In the genomic region with DNA sequence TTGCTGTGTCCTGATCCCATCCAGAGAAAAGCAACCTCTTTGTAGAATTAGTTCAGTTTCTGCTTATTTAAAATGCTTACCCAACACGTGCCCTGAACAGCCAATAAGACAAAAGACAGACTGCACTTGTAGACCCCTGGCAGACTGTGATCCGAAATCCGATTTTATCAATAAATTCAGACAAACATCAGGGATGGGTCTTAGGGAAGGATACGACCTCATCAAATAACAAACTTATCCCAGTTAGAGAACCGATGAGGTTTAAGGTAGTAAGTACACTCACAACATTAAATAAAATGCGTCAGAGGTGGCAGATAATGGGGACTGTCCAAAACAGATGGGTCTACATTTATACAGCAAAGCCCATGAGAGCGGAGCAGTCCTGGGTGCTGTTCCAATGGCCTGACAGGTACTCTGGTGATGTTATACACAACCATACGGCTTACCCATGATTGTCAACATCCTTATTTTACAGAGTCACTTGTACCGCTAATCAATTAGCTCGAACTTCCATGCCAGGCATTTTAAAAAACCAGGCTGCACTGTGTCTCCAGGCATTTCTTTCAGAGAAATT, we compare ENCODE assay signal across 8 mouse cellular contexts. TPM values are rescaled to one million over a fixed set of nuclear protein-coding genes. Genes with fewer than 3 reads are reported as not detected.
DNase-seq lines count a peak whose midpoint lies in the region; ATAC-seq and TF ChIP-seq lines count a peak whose summit lies in the region.

No protein-coding gene starts in this region.

- peaks cover 26% of the 10 kb centered on the region for H3K36me3 ChIP-seq in heart, embryonic 15.5 days
- peaks cover 44% of the 10 kb centered on the region for H3K36me3 ChIP-seq in heart, postnatal 0 days (replicated peaks; ENCODE audit: control insufficient read depth, insufficient read depth, low read length)
- H3K36me3 ChIP-seq in liver, embryonic 13.5 days = peaks cover 45% of the 10 kb centered on the region
- H3K36me3 ChIP-seq in stomach, embryonic 16.5 days (ENCODE audit: control insufficient read depth, insufficient read depth, low read length) = peaks cover 24% of the 10 kb centered on the region

- H3K9me3 ChIP-seq in heart, embryonic 15.5 days (replicated peaks) = no peaks in the 10 kb centered on the region
- no peaks in the 10 kb centered on the region for H3K9me3 ChIP-seq in heart, postnatal 0 days (replicated peaks; ENCODE audit: control insufficient read depth, low read length)
- no peaks in the 10 kb centered on the region for H3K9me3 ChIP-seq in liver, embryonic 13.5 days (replicated peaks)
- H3K9me3 ChIP-seq in stomach, embryonic 16.5 days (replicated peaks; ENCODE audit: control insufficient read depth, low read length) = no peaks in the 10 kb centered on the region

- no peaks in the 10 kb centered on the region for H3K27me3 ChIP-seq in heart, embryonic 15.5 days
- no peaks in the 10 kb centered on the region for H3K27me3 ChIP-seq in heart, postnatal 0 days (ENCODE audit: control insufficient read depth, insufficient read depth, low read length)
- no peaks in the 10 kb centered on the region for H3K27me3 ChIP-seq in liver, embryonic 13.5 days
- no peaks in the 10 kb centered on the region for H3K27me3 ChIP-seq in stomach, embryonic 16.5 days (ENCODE audit: control insufficient read depth, insufficient read depth, low read length)

- peak overlapping the region; percentile 50 for H3K4me3 ChIP-seq in heart, embryonic 15.5 days
- H3K4me3 ChIP-seq in heart, postnatal 0 days (ENCODE audit: low read depth, low read length) = peak overlapping the region; percentile 57
- peak overlapping the region; percentile 61 for H3K4me3 ChIP-seq in liver, embryonic 13.5 days (replicated peaks)
- peak overlapping the region; percentile 56 for H3K4me3 ChIP-seq in stomach, embryonic 16.5 days (replicated peaks; ENCODE audit: low read length)

- peak overlapping the region; percentile 79 for H3K27ac ChIP-seq in heart, embryonic 15.5 days
- H3K27ac ChIP-seq in heart, postnatal 0 days (ENCODE audit: low read depth) = peak overlapping the region; percentile 78
- peak overlapping the region; percentile 83 for H3K27ac ChIP-seq in liver, embryonic 13.5 days
- peak overlapping the region; percentile 84 for H3K27ac ChIP-seq in stomach, embryonic 16.5 days (ENCODE audit: low read length)

- H3K4me2 ChIP-seq in heart, embryonic 15.5 days = peak overlapping the region; percentile 60
- H3K4me2 ChIP-seq in heart, postnatal 0 days (ENCODE audit: low read depth, low read length) = peak overlapping the region; percentile 62
- H3K4me2 ChIP-seq in liver, embryonic 13.5 days = peak overlapping the region; percentile 60
- H3K4me2 ChIP-seq in stomach, embryonic 16.5 days (ENCODE audit: low read depth, low read length) = peak overlapping the region; percentile 66

- peak overlapping the region; percentile 67 for H3K9ac ChIP-seq in heart, embryonic 15.5 days
- H3K9ac ChIP-seq in heart, postnatal 0 days (replicated peaks; ENCODE audit: low read depth, low read length) = peak overlapping the region; percentile 69
- H3K9ac ChIP-seq in liver, embryonic 13.5 days = peak overlapping the region; percentile 77
- H3K9ac ChIP-seq in stomach, embryonic 16.5 days (ENCODE audit: low read length) = peak overlapping the region; percentile 80

- no peak for DNase-seq in heart, adult 11 months
- DNase-seq in heart, postnatal 0 days (ENCODE audit: low spot score) = no peak
- no peak for DNase-seq in liver, embryonic 13.5 days
- DNase-seq in right cerebral cortex, postnatal 4 days = no peak
- DNase-seq in gastrocnemius, adult 8-10 months (ENCODE audit: low spot score in 2 of 2) = no peak

- ATAC-seq in heart, embryonic 15.5 days (replicated peaks; ENCODE audit: insufficient number of reproducible peaks, insufficient read depth, low FRiP score, low read depth) = peak; percentile 11; the same call in 1 of the 2 replicates
- peak; percentile 11 for ATAC-seq in activated CD4-positive, CD25-positive, alpha-beta regulatory T cell, adult 4 months
- 0 out of 2 replicates have a peak, but pooled peaks have one; percentile 1 for ATAC-seq in heart, postnatal 0 days (ENCODE audit: insufficient read depth, low read depth)
- peak; percentile 49 for ATAC-seq in liver, embryonic 13.5 days (ENCODE audit: low read depth)
- peak; percentile 14 for ATAC-seq in stomach, embryonic 16.5 days (ENCODE audit: insufficient read depth, low FRiP score)

- TF ChIP-seq CTCF in heart, postnatal 0 days (IDR thresholded peaks at IDR 0.05; ENCODE audit: low read depth) = no peak; the same call in 1 of the 2 replicates

- 20% methylated on average over 10 of the region's 10 CpGs for WGBS in heart, embryonic 15.5 days
- WGBS in heart, postnatal 0 days = 16% methylated on average over 10 of the region's 10 CpGs
- 17% methylated on average over 10 of the region's 10 CpGs for WGBS in liver, embryonic 13.5 days (ENCODE audit: insufficient replicate concordance)
- 17% methylated on average over 10 of the region's 10 CpGs for WGBS in stomach, embryonic 16.5 days

- peaks cover 24% of the 10 kb centered on the region for H3K4me1 ChIP-seq in heart, embryonic 15.5 days (replicated peaks)
- peaks cover 26% of the 10 kb centered on the region for H3K4me1 ChIP-seq in heart, postnatal 0 days (ENCODE audit: control insufficient read depth, insufficient read depth)
- peaks cover 52% of the 10 kb centered on the region for H3K4me1 ChIP-seq in liver, embryonic 13.5 days (replicated peaks)
- H3K4me1 ChIP-seq in stomach, embryonic 16.5 days (ENCODE audit: control insufficient read depth, insufficient read depth, low read length) = peaks cover 30% of the 10 kb centered on the region

- TF ChIP-seq EP300 in heart, postnatal 0 days (IDR thresholded peaks at IDR 0.05; ENCODE audit: low read depth) = no peak

RNA-seq across cellular contexts. Expression of gene Hjurp, which starts 0.8 kb away (rescaled TPM):
- 93.4 and 119 TPM in 2 replicates for polyA plus RNA-seq in heart, embryonic 15.5 days (2015; fragmentation: Nextera tagmentation; extraction: Ambion mirVana)
- polyA plus RNA-seq in activated CD4-positive, CD25-positive, alpha-beta regulatory T cell, adult 4 months (2017; shearing (Covaris generic)) = 10 to 100 TPM; 38.2 to 70.5 TPM
- total RNA-seq in heart, postnatal 0 days (2014; rRNA removed; ENCODE audit: low replicate concordance) = 95.2 and 97.3 TPM in 2 replicates
- polyA plus RNA-seq in heart, postnatal 0 days (2015; fragmentation: Nextera tagmentation; extraction: Ambion mirVana) = 28.0 and 29.3 TPM in 2 replicates
- polyA plus RNA-seq in liver, embryonic 13.5 days (2015; fragmentation: Nextera tagmentation; extraction: Ambion mirVana) = 61.0 and 69.7 TPM in 2 replicates
- polyA plus RNA-seq in stomach, embryonic 16.5 days (2015; fragmentation: Nextera tagmentation; extraction: Ambion mirVana) = 169 and 173 TPM in 2 replicates
- 1 to 10 TPM; 4.4 to 6.3 (median 4.7) TPM for total RNA-seq in gastrocnemius, adult 8-10 months (2022)

RNA-seq across cellular contexts. Expression of gene Trpm8, which starts 0.8 kb away (rescaled TPM):
- not detected in 2 replicates for polyA plus RNA-seq in heart, embryonic 15.5 days (2015; fragmentation: Nextera tagmentation; extraction: Ambion mirVana)
- not detected for polyA plus RNA-seq in activated CD4-positive, CD25-positive, alpha-beta regulatory T cell, adult 4 months (2017; shearing (Covaris generic))
- total RNA-seq in heart, postnatal 0 days (2014; rRNA removed; ENCODE audit: low replicate concordance) = not detected in 2 replicates
- polyA plus RNA-seq in heart, postnatal 0 days (2015; fragmentation: Nextera tagmentation; extraction: Ambion mirVana) = not detected in 2 replicates
- not detected in 2 replicates for polyA plus RNA-seq in liver, embryonic 13.5 days (2015; fragmentation: Nextera tagmentation; extraction: Ambion mirVana)
- polyA plus RNA-seq in stomach, embryonic 16.5 days (2015; fragmentation: Nextera tagmentation; extraction: Ambion mirVana) = not detected in 2 replicates
- total RNA-seq in gastrocnemius, adult 8-10 months (2022) = not detected

RNA-seq across cellular contexts. Expression of gene Mroh2a, which starts 49.8 kb away (rescaled TPM):
- 0.60 and 0.87 TPM in 2 replicates for polyA plus RNA-seq in heart, embryonic 15.5 days (2015; fragmentation: Nextera tagmentation; extraction: Ambion mirVana)
- polyA plus RNA-seq in activated CD4-positive, CD25-positive, alpha-beta regulatory T cell, adult 4 months (2017; shearing (Covaris generic)) = 1 to 10 TPM; 1.4 to 2.5 TPM
- total RNA-seq in heart, postnatal 0 days (2014; rRNA removed; ENCODE audit: low replicate concordance) = not detected in 2 replicates
- polyA plus RNA-seq in heart, postnatal 0 days (2015; fragmentation: Nextera tagmentation; extraction: Ambion mirVana) = 0.08 and 0.23 TPM in 2 replicates
- polyA plus RNA-seq in liver, embryonic 13.5 days (2015; fragmentation: Nextera tagmentation; extraction: Ambion mirVana) = 0.41 TPM in 2 replicates
- 1.6 and 1.7 TPM in 2 replicates for polyA plus RNA-seq in stomach, embryonic 16.5 days (2015; fragmentation: Nextera tagmentation; extraction: Ambion mirVana)
- total RNA-seq in gastrocnemius, adult 8-10 months (2022) = not detected
